Mouse (Mus musculus): ENCODE results near the gene Ank2.

DNA sequence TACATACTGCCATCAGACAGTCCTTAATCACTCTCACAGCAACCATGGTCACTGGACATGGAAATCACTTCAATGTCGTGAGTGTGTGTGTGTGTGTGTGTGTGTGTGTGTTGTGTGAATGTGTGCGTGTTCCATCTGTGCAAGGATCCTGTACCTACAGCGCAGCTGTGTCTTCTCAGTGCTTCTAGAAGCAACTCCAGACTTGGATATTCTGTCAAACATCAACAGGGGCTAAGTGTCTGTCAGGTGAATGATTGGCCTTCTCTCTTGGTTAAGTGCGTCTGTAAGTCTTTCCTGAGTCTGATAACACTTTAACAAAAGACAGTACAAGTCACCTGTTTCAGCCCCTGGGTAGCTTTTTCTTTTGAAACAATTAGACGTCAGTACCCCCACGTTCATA lies 25.0 kb downstream of the Ank2 start:
- TF ChIP-seq CTCF (IDR thresholded peaks at IDR 0.05): no peak
- no peak for TF ChIP-seq EP300 (IDR thresholded peaks at IDR 0.05)

Data from lung, postnatal 0 days (tissue).